Mouse (Mus musculus) frontal cortex, postnatal 25 days (tissue): ENCODE results near the gene Serp1.
A peak's percentile ranks its signal among the peaks of the same experiment; 100 is the strongest.

Experiments
- DNase-seq, 2 experiments: peaks; one replicate each; pipeline ENCODE4 v3.0.0; 2022; ENCODE audit warnings: low spot score in 2 of 2

Gene Serp1

DNA sequence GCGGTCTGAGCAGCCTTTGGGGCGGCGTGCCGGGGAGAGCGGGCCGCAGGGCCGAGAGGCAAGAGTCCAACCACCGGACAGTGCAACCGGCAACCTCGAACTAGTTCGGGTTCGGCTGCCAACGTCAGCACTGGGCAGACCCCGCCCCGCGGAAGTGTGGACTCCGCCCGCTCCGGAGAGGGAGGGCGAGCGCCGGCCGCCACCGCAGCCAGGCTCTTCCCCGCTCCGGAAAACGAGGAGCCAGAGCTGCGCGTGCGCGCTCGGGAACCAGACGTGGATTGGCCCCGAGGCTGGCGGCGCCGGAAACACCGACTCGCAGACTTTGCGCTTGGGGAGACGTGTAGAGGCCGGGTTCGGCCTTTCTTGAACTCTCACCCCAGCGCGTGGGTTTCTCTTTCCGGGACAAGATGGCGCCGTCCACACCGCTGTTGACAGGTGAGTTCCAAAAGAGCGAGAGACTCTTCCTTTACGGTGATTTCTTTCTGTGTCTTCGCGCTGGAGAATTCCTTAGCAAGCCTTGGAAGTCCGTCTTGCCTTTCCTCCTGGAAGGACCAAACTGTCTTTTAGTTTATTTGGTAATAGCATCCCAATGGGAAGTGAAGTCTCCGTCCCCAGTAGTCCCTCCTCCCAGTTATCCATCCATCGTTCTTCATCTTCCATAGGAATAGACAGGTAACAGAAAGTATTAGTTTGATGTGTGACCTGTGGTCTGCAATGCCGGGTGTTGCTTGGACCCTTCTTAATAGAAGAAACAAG lies at the start of gene Serp1, which contains the start of gene Eif2a:
Gene Serp1, minus strand, starts transcription at position 241 of the 756 bp plus-strand sequence.
Gene Eif2a, plus strand, starts transcription at position 170 of the 756 bp plus-strand sequence.
- DNase-seq: peak; percentile 94 to 98

GRCm38 (mm10) chr3:58570821-58571220 lies 45.1 kb upstream of the Serp1 start:
- DNase-seq: no peak

- no peak for DNase-seq
Measured at GRCm38 (mm10) chr3:58561437-58561836, 35.7 kb upstream of the Serp1 start.

- no peak for DNase-seq
Measured at GRCm38 (mm10) chr3:58559887-58560286, 34.2 kb upstream of the Serp1 start.

DNA sequence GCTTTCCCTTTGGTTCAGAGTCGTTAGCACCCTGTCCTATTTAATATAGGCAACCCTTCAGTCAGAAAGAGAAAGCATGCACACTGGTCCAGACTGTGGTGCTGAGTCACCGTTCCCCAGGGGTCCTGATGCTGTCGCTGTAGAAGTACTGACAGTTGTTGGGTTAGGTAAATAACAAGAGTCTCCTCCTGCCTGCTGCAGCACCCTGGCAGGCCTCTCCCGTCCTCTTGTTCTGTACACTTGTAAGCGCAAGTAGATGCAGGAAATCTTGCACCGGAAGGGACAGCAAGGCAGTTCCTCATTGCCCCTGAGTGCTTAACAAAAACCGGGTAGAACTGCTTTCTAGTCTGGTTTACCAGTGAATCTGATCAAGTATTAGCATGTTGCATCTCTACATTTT lies 31.0 kb upstream of the Serp1 start:
- no peak for DNase-seq

GRCm38 (mm10) chr3:58552001-58552811 lies 26.5 kb upstream of the Serp1 start:
- DNase-seq: no peak

GRCm38 (mm10) chr3:58536573-58536972 lies 10.9 kb upstream of the Serp1 start:
- DNase-seq: no peak

DNA sequence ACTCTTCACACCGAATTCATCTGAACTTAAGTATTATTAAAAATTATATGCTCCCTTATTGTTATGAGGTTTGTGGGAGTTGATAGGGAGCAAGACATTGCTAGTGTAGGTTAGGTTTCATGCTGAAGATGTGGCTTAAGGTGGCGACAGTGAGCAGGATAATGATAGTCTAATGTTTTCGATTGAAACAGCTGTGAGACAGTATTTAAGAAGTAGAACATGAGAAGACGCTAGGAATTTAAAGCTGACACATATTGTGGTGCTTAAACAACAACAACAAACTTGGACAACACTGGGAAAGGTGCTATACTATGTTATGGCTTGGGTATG lies 681 bp upstream of the Serp1 start:
- DNase-seq: no peak

- no peak for DNase-seq
Measured at GRCm38 (mm10) chr3:58525166-58525565, 526 bp downstream of the Serp1 start.

DNA sequence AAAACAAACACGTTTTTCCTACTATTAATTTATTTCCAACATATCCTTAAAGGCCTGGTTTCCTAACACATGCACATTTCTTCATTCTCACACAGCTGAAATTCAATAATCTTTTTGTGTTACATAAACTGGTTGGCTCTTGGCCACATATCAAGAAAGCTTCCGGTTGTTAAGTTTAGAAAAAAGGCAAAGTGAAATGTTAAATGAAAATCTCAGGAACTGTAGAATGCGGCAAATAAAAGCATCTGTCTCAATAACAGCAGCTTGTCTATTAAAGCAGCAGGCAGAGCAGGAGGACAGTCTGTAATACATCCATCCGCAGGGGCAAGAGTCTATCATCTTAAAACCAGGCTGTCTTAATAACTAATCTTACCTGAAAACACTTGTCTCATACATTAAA lies 1.4 kb downstream of the Serp1 start:
- DNase-seq: no peak

DNA sequence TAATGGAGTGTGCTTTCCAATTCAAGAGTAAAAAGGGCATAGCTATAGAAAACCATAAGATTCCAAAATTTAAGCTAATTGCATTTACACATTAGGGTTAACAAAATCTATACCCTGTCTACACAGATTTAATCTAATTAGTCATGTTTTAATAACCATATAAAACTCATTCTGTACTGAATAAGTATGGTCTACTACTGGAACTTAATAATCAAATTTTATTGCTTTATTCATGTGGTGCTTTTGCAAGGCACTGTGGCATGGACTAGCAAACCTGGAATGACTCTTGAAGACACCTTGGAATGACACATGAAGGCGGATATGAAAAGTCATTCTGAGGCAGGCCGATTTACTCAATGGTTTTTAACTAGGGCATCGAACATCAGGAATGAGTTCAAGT lies 2.3 kb downstream of the Serp1 start:
- DNase-seq: no peak

GRCm38 (mm10) chr3:58521361-58521760 lies 4.3 kb downstream of the Serp1 start:
- DNase-seq: no peak

GRCm38 (mm10) chr3:58520286-58520685 lies 5.4 kb downstream of the Serp1 start:
- no peak for DNase-seq

- no peak for DNase-seq
Measured at GRCm38 (mm10) chr3:58519536-58519935, 6.2 kb downstream of the Serp1 start.

- no peak for DNase-seq
Measured at GRCm38 (mm10) chr3:58518962-58519361, 6.7 kb downstream of the Serp1 start.

- DNase-seq: no peak
Measured at GRCm38 (mm10) chr3:58517800-58518199, 7.9 kb downstream of the Serp1 start.

GRCm38 (mm10) chr3:58517258-58517657 lies 8.4 kb downstream of the Serp1 start:
- no peak for DNase-seq

DNA sequence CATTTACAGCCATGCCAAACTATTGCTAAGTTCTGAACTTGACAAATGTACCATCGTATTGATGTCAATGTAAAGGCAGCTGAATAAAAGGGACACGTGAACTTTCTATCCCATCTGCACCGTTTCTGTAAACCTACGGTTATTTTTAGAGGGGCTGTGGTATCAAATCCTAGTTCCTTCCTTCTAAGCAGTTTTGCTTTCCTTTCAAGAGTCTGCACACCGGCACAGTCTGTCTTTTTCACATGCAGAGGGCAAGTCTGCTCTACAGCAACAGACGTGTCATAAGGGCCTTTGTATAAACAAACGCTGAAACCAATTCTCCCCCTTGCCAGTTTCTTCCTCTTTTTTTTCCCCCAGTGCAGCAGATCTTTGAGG lies 9.1 kb downstream of the Serp1 start:
- DNase-seq: no peak

DNA sequence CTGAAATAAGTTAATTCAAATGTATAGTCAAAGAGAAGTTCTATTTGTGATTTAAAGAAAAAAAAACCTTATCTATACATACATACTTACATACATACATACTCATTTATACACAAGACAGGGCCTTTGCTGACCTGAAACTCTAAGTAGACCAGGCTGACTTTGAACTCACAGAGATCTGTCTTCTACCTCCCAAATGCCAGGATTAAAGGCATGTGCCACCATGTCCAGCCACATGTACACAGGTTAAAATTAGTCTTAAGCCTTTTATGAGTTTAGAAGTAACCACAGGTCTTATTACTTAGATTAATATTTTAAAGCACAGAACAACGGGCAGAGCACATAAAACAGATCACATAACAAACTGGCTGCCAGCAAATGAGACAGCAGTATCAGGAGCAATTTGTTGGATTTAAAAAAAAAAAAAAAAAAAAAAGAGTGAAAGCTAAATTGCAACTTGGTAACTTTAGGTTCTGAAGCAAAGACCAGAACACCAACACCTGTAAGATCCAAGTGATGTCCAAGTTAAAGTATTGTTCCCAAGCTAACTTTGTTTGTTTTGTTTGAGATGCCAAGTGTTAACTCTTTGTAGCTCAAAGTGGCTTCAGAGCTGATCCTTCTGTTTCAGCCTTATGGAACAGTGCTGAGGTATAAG lies 9.6 kb downstream of the Serp1 start:
- no peak for DNase-seq

DNA sequence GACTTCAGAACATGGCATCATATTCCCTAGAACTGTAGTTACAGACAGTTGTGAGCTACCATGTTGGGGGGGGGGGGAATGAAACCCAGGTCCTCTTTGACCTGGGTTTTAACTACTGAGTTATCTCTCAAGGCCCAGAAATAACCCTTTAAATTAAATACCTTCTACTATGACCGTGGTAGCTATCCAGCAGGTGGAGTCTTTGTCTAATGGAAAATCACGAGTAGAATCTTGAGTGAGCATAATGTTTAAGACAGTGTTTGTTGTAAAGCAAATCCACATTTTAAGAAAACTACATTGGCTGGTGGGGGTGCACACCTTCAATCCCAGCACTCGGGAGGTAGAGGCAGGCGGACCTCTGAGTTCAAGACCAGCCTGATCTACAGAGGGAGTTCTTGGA lies 12.2 kb downstream of the Serp1 start:
- DNase-seq: no peak

DNA sequence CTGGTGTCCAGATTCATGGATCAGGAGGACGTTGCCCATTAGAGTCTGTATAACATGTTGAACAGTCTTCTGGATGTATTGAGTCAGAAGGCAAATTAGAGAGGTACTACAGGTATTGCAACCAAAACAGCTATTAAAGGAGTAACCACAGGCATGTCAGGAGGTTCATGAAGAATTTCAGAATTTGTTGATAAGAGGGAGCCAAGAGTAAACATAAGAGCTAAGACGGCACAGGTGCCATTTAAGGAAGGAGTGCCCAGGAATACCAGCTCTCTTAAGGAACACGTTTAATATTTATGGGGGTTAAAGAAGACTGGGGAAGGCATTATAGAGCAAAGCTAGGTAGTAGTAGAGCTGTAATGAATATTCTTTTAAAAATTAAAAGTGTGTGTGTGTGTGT lies 13.0 kb downstream of the Serp1 start:
- DNase-seq: no peak

- no peak for DNase-seq
Measured at GRCm38 (mm10) chr3:58511581-58511980, 14.1 kb downstream of the Serp1 start.
